Mouse (Mus musculus) 3134 (cell line): Measurements from ENCODE around the gene 6430628N08Rik.

Experiments
- DNase-seq: peaks from one replicate; pipeline ENCODE4 v3.0.0-alpha.2; 2011; ENCODE audit warnings: low spot score; ENCODE audit not compliant: insufficient read length; ENCODE audit errors: extremely low read depth

Gene 6430628N08Rik

DNA sequence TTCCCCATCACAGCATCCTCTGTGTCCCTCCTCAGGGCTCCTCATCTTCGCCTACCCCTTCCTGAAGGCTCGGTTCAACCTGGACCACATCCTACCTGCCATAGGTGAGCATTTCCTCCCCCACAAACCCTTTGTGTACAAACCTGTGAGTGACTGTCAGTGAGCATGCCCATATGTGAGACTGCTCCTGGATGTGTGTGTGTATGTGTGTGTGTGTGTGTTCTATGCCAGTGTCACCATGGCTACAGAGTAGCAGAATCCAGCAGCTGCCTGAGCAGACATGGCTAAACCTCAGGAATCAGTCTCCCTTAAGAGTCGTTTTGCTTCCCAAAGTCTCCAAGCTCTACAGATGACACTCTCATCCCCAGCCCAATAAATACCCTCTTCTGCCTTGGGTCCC lies 4.6 kb upstream of the 6430628N08Rik start:
- DNase-seq, result no peak

DNA sequence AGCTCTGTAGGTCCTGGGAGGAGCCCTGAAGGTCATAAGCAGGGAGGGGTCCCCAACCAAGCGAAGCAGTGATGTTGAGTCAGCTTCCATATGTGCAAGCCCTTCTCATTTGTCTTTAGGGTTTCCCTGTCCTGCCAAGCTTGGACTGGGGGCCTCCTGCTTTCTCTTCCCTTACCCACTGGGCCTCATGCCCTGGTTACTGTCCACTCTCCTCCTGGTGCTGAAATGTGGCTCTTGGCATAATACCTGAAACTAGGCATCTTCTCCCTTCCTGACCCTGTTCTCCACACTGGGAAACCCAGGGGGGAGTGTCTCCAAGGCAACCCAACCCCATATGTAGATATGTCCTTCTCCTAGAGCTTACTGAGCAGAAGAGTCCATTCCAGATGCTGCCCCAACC lies 3.6 kb upstream of the 6430628N08Rik start:
- DNase-seq, result no peak

DNA sequence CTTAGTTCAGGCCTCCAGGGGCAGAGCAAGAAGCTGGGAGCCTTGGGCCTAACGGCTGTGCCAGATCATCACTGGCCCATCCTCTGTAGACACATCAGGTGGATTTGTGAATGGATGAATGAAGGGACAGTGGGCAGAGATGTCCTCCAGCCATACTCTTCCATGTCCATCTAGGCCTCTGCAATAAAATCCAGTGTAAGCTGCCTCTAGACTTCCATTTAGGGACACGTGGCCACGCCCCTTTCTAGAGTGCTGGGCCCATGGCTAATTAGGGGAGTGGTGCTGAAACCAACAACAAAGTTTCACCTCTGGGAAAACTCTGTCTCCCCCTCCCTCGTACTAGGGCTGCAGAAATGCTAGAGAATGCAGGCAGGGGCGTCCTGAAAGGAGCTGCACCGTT lies 399 bp upstream of the 6430628N08Rik start:
- DNase-seq, result no peak

DNA sequence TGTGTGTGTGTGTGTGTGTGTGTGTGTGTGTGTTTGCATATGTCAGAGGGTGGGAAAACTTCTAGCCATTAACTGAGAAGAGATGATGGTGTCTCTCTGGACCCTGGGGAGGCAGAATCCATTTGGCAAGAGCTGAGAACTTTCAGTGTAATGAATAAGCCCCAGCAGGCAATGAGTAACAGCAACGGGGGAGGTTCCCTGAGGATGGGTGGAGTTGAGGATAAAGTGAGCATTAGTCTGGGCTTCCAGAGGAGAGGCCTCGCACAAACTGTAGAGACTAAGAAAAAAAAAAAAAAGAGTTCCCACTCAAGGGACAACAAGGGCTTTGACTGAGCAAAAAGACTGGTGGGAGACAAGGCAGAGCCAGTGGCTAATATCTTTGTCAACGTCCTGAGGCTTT lies 3.8 kb downstream of the 6430628N08Rik start:
- no peak for DNase-seq

DNA sequence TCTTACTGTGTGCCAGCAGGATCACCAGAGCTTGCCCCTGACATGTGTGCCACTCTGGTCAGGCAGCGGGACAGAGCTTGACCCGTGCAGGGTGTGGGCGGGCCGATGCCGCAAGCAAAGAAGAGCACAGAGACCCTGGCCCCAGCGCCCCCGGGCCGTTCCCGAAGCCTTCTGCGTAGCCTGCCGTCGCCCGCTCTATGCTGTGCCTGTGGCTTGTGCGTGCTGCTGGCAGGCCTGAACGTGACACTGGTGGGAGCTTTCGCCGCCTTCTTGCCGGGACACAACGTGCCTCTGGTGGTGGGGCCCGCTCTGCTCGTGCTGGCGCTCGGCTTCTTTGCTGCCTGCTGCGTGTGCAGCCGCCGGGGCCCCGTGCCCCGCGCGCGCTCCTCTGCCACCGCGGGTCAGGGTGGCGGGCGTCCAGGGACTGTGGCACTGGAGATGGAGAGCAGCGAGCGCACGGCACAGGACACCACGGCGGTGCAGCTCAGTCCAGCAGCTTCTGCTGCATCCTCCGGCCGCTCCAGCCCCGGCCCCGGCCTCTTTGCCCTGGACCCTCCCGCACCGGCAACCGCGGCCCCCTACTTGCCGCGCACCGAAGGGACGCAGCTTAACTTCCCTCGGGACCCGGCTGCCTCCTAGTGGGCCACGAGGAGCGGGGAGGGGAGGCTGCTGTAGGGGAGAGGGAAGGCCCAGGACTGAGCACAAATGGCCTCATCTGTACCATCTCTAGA lies 7.6 kb downstream of the 6430628N08Rik start:
- DNase-seq, result no peak

DNA sequence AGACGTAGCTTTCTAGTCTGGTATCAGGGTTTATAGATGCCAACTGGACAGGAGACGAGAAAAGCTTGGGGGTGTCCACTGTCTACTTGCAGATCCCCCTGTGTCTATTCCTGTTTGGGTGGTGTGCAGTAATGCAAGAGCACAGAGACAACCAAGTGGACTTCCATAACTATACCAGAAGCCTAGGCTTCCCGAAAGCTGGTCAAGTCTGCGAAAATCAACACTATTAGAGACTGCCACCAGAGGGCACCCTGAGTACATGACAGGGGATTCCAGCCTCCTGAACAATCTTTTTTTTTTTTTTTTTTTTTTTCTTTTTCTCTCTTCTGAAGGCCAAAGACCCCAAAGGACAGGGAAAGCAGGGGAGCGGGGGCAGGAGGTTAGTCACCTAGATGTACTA lies 12.4 kb downstream of the 6430628N08Rik start:
- no peak for DNase-seq

DNA sequence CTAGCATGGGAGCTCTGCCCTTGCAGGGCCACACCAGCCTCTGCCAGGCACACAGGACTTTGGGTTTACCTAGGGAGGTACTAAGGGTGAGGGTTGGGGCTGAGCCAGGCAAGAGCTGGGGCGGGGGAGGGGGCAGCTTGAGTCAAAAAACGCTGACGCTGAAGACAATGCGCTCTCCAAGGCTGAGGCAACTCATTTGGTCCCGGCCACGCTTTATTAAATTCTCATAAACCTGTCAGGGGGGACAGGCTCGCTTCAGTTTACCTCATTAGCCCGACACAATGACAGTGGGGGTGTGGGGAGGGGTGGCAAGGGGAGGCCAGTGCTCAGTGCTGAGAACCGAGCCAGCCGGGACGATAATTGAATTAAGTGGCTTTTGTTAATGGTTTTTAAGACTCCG lies 13.9 kb downstream of the 6430628N08Rik start:
- no peak for DNase-seq

DNA sequence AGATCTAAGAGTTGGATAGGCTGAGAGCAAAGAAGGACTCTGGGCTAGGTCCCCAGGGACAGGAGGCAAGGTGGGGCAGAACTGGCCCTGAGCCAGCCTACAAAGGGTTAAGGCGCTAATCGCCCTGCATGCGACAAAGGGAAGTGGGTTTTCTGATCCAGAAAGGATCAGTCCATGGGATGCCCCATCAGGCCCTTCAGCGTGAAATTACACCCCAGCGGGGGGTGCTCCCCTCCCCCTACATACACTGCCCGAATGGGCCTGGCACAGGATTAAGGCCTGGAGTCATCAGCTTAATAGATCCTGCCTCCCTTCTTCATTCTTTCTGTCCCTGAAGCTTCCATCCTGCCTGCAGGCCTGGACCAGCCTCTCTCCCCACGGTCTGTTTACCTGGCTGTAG lies 15.2 kb downstream of the 6430628N08Rik start:
- DNase-seq, result no peak

DNA sequence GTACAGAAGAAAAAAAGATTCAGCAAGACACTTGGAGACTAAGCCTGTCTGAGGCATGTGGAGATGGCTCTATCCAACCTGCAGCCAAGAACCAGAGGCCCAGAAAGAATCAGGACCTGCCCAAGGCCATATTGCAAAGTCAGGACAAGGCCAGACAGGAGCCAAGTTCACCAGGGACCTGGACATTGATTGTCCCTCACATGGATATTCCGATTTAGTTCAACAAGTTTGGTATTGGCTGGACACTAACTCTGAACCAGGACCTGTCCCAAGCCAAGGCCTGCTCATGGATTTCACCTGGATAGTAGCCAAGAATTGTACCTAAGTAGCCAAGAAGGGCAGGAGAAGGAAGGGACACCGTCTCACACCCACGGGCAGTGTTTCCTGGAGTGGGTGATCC lies 16.3 kb downstream of the 6430628N08Rik start:
- no peak for DNase-seq

DNA sequence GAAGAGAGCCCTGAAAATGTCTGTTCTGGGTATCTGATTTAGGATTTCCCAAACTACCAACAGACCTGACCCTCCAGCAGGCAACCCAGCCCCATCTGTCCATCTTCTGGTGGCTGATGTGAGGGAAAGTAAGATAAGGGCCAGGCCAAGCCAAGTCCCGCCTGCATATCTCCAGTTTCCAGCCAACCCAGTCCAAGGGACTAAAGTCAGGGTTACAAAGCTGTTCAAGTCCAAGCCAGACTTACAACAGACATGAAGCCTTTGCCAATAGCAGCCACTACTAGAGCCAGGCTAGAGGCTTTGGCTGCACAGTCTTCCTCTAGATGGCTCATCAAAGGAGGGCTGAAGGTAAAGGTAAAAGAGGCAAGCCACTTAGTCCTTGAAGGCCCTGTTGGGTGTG lies 17.5 kb downstream of the 6430628N08Rik start:
- DNase-seq, result no peak

DNA sequence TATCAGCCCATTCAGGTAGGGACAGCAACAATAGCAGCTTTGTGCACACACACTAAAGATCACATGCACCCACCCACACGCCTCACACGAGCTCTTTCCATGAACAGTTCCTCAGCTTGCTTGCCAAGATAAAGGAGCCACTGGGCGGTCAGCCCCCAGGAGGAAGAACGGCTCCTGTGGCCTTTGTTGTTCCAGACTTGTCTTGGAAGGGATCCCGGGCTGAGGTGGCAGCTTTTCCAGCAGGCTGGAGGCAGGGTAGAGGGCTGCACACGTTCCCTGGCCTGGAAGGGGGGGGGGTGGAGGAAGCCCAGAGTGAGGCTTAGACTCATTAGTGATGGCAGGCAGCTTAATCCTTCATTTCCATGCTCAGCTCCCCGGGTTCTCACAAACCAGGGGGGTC lies 18.2 kb downstream of the 6430628N08Rik start:
- DNase-seq, result no peak

DNA sequence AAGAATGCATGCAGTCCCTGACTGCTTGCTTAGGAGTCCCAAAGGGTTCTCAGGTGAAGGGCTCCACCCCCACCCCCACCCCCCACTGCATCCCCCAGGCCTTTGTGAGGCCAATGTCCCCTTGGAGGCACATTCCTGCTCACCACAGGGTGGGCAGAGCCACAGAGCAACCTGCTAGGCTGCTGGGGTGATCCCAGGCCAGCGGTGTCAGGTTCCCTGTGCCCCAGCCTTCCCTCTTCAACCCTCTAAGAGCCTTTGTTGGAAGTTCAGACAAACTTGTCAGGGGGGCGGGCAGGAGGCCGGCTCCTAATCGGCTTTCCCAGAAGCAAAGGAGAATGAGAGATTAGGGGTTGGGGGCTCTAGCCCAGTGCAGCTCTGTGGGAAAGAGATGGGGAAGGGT lies 21.1 kb downstream of the 6430628N08Rik start:
- no peak for DNase-seq

DNA sequence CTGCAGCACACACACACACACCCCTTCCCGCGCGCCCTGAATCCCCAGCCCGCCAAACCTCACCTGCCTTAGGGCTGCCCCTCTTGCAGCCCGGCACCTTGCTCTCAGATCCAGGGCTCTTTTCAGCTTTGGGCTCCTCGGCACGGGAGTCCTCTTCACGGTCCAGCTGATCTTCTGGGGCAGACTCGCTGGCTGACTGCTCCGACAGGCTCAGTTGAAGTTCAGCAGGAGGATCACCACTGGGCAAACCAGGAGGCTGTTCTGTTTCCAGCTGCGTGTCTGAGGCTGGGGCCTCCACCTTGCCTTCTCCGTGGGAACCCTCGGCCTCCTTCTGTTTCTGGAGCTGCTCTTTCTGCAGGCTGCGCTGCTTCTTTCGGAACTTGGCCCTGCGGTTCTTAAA lies 29.4 kb downstream of the 6430628N08Rik start:
- no peak for DNase-seq

DNA sequence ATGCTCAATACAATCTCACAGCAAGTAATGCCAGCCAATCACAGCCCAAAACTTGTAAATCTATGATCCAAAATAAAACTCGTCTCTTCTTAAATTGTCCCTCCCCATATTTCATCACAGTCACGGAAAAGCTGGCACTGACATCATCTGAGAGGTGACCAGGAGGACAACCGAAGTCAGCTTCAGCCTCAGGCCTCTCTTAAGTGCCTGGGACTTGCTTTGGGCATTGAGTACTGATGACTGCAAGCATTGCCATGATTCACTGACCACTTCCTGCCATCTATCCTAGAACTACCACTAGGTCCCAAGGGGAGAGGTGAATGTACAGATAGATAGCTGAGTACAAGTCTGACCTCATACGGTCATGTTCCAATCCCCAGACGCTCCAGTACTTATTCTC lies 32.2 kb downstream of the 6430628N08Rik start:
- DNase-seq, result peak; percentile 65

DNA sequence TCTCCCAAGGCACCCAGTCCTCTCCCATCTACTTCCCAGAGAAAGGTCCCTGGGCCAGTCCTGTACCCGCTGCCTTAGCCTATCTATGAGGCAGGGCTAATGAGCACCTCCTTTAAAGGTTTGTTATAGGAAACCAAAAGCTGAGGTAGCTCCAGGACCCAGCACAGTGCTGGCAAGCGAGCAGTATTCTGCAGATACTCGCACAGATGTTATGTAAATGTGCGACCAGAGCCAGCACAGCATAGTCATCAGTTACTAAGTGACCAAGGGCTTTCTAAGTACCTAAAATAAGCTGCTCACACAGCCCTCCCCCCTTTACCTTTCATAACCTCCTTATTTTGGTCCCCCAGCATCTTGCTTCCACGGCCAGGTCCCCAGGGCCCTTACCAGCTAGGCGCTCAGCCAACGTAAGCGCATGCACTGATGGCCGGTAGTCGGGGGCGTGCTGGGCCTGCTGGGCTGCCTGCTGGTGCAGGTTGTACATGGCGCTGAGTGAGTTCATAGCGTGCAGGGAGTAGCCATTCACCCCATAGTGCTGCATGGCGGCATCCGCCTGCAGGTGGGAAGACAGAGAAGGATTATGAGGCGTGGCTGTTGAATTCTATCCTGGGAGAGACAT lies 32.9 kb downstream of the 6430628N08Rik start:
- peak; percentile 43 for DNase-seq

DNA sequence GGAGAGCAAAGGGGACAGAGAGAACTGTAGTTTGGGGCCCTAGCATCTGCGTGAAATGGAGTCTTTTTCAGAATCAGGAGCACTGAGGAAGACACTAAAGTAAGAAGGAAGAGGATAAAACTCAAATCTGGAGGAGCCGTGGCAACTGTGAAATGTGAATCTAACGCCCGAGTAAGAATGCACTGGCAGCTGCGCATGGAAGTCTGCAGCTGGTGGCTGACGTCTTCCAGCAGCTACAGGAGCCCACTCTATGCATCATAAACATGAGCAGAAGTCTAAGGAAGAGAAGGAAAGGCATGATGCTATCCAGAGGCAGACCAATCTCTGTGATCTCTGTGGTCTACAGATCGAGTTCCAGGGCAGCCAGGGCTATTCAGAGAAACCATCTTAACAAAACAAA lies 37.2 kb downstream of the 6430628N08Rik start:
- no peak for DNase-seq

DNA sequence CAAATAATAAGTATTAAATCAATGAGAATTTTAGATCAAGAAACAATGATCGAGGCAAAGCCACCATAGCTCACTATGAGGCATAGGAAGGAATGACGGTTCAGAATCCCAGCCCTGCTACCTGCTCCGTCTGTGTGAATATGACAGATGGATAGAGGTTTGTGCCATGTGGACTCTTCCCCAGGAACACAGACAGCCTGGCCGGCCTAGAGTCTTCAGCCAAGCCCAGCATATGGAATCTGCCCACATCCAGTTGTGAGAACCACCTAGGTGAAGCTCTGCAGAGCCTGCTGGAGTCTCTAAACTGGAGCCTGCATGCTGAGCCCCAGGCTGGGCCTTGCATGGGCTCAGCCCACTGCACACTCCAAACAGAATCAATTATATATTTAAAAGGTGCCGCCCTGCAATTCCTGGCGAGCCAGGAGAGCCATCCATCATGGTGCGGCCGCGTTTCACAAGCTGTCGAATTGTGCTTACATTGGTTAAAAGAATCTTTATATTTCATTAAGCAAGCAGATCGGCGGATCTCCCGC lies 41.2 kb downstream of the 6430628N08Rik start:
- DNase-seq, result no peak

DNA sequence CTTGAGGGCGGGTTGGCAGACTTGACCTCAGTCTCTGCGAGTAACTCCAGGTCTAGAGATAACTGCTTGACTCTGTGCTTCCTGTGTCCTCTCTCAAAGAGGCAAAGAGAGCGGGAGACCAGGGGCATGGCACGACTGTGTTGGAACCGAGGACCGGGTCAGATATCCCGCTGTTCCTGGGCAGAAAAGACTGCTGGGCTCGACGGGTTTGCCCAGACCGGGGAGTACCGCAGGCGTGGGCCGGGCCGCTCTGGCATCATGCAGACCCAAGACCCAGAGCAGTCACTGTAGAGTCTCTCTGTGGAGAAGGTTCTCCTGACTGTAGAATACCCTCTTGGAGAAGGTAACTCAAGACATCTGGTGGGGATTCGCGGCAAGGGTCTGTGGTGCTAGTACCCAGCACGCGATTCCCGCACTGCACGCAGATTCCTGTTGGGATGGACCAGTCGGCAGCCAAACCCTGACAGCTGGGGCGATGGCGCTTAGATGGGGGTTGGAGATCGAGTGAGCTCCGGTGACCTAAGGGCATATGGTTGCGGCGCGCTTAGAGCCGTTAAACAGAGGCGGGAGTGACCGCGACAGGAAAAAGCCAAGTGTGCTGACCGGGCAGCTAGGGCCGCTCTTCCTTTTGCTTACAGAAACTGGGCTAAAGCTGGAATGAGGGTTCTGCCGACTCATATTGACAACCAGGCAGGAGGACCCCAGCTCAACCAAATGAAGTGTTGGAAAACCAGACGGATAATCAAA lies 45.5 kb downstream of the 6430628N08Rik start:
- no peak for DNase-seq

DNA sequence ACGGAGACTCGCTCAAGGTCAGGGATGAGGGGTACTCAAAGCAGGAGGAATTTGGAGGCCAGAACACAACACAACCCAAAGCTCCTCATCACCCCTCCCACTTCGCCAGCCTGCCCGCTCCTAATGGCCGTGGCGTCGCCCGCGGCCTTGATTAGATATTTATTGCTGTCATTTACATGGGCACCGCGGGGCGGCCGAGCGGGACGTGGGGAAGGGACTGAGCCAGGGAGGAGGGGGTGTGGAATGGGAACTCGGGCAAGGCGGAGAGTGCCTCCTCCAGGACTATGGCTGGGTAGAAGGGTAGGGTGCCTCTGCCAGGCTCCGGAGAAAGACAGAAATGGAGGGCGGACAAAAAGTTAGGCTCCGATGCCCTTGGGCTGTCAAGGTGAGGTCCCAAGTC lies 46.2 kb downstream of the 6430628N08Rik start:
- DNase-seq, result no peak

DNA sequence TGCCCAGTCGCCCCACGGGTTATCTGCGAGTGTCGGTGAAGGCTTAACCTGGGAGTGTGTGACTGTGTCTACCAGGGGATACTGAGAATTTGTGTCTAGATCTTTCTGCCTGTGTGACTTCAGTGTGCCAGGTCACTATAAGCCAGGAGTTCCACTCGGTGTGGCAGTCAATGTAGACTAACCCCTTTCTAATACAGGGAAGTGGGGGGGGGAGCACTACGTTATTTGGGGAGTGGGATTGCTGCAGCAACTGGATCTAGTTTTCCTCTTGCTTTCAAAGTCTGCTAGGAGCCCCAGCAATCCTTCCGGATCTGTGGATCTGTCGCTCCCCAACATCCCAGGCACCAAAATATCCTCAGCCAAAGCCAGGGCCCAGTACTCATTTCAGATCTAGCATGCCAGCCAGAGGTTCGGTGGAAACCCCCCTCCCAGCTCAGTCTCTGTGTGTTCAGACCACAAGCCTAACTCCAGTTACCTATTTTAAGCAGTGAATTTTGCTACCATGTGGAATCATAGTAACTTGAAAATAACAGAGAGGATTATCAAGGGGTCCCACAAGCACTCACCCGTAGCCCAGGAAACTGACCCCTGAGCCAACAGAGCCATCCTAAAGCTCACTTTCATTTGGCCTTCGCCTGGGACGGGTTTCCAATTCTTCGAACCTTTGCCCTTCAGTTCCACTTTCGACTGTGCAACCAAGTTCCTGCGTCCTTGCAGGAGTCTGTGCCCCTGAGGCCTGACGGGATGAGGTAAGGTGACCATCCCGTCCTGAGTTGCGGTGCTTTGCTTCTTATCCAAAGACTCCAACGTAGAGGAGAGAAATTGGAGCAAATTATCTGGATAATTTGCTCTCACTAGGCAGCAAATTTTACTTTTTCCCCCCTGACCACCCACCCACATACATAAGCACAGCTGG lies 46.9 kb downstream of the 6430628N08Rik start:
- DNase-seq, result no peak
